Mouse (Mus musculus): Measurements from ENCODE around the gene Eml3. TPM values are rescaled to one million over a fixed set of nuclear protein-coding genes. Genes with fewer than 3 reads are reported as not detected.

Eml3 gene
- polyA plus RNA-seq (2012; ENCODE audit: low replicate concordance): 90.5 and 184 TPM in 2 replicates

GRCm38 (mm10) chr19:8929224-8930088, at the start of gene Eml3, which contains the start of gene Rom1:
Gene Eml3 (plus strand): TSS chr19:8929552.
Gene Rom1 (minus strand): TSS chr19:8929356.

GRCm38 (mm10) chr19:8880311-8881033, 48.9 kb upstream of the Eml3 start, which contains the start of gene Uqcc3:
Gene Uqcc3 (minus strand): TSS chr19:8880923.

GRCm38 (mm10) chr19:8883616-8884015, 45.7 kb upstream of the Eml3 start, which contains the start of the genes Lbhd1 and Gm49403:
Gene Lbhd1 (plus strand): TSS chr19:8883732.
Gene Gm49403 (plus strand): TSS chr19:8883930.

GRCm38 (mm10) chr19:8888511-8889385, 40.6 kb upstream of the Eml3 start, which contains the start of the genes 1810009A15Rik and Gm49416:
Gene 1810009A15Rik (plus strand): TSS chr19:8888853.
Gene Gm49416 (plus strand): TSS chr19:8888926.

GRCm38 (mm10) chr19:8892829-8893766, 36.3 kb upstream of the Eml3 start, which contains the start of gene Ints5:
Gene Ints5 (plus strand): TSS chr19:8893005.

GRCm38 (mm10) chr19:8897865-8898495, 31.4 kb upstream of the Eml3 start, which contains the start of gene Ganab:
Gene Ganab (plus strand): TSS chr19:8898071.

GRCm38 (mm10) chr19:8920073-8920736, 9.1 kb upstream of the Eml3 start, which contains the start of gene B3gat3:
Gene B3gat3 (plus strand): TSS chr19:8920374.

GRCm38 (mm10) chr19:8941515-8942217, 12.3 kb downstream of the Eml3 start, which contains the start of gene Mta2:
Gene Mta2 (plus strand): TSS chr19:8941875.

GRCm38 (mm10) chr19:8953135-8954039, 24.0 kb downstream of the Eml3 start, which contains the start of gene Tut1:
Gene Tut1 (plus strand): TSS chr19:8953847.

GRCm38 (mm10) chr19:8966590-8967372, 37.4 kb downstream of the Eml3 start, which contains the start of gene Eef1g:
Gene Eef1g (plus strand): TSS chr19:8967041.

GRCm38 (mm10) chr19:8989066-8989566, 59.8 kb downstream of the Eml3 start, which contains the start of gene Ahnak:
Gene Ahnak (plus strand): TSS chr19:8989284.

Other genes starting within 250 kb of the Eml3 start
- 87.6 and 107 TPM in 2 replicates for gene Slc3a2, start 206.2 kb upstream of the Eml3 start, polyA plus RNA-seq (2012; ENCODE audit: low replicate concordance)
- 14.1 and 19.6 TPM in 2 replicates for gene Wdr74, start 193.7 kb upstream of the Eml3 start, polyA plus RNA-seq (2012; ENCODE audit: low replicate concordance)
- gene 1700092M07Rik, start 188.8 kb upstream of the Eml3 start, polyA plus RNA-seq (2012; ENCODE audit: low replicate concordance): 0.47 TPM in 1 of 2 replicates, not detected in the other
- 33.5 and 37.6 TPM in 2 replicates for gene Stx5a, start 188.1 kb upstream of the Eml3 start, polyA plus RNA-seq (2012; ENCODE audit: low replicate concordance)
- 85.7 and 111 TPM in 2 replicates for gene Nxf1, start 172.5 kb upstream of the Eml3 start, polyA plus RNA-seq (2012; ENCODE audit: low replicate concordance)
- 40.2 and 65.2 TPM in 2 replicates for gene Tmem223, start 158.6 kb upstream of the Eml3 start, polyA plus RNA-seq (2012; ENCODE audit: low replicate concordance)
- 27.4 and 93.5 TPM in 2 replicates for gene Tmem179b, start 155.1 kb upstream of the Eml3 start, polyA plus RNA-seq (2012; ENCODE audit: low replicate concordance)
- 18.5 and 32.1 TPM in 2 replicates for gene Taf6l, start 143.1 kb upstream of the Eml3 start, polyA plus RNA-seq (2012; ENCODE audit: low replicate concordance)
- gene Polr2g, start 131.0 kb upstream of the Eml3 start, polyA plus RNA-seq (2012; ENCODE audit: low replicate concordance): 6.5 and 12.8 TPM in 2 replicates
- 1.5 and 2.5 TPM in 2 replicates for gene Zbtb3, start 127.0 kb upstream of the Eml3 start, polyA plus RNA-seq (2012; ENCODE audit: low replicate concordance)
- gene Ttc9c, start 110.2 kb upstream of the Eml3 start, polyA plus RNA-seq (2012; ENCODE audit: low replicate concordance): 6.1 and 6.4 TPM in 2 replicates
- 83.1 and 207 TPM in 2 replicates for gene Hnrnpul2, start 109.5 kb upstream of the Eml3 start, polyA plus RNA-seq (2012; ENCODE audit: low replicate concordance)
- gene AC129217.1, start 99.8 kb upstream of the Eml3 start, polyA plus RNA-seq (2012; ENCODE audit: low replicate concordance): 71.4 and 191 TPM in 2 replicates
- gene Bscl2, start 92.1 kb upstream of the Eml3 start, polyA plus RNA-seq (2012; ENCODE audit: low replicate concordance): 65.8 and 85.4 TPM in 2 replicates
- gene Gng3, start 90.4 kb upstream of the Eml3 start, polyA plus RNA-seq (2012; ENCODE audit: low replicate concordance): 0.07 and 0.16 TPM in 2 replicates
- 0.12 TPM in 1 of 2 replicates, not detected in the other for gene Lrrn4cl, start 78.8 kb upstream of the Eml3 start, polyA plus RNA-seq (2012; ENCODE audit: low replicate concordance)
- gene Ubxn1, start 58.1 kb upstream of the Eml3 start, polyA plus RNA-seq (2012; ENCODE audit: low replicate concordance): 106 and 169 TPM in 2 replicates
- 39.7 and 52.0 TPM in 2 replicates for gene Uqcc3, start 48.6 kb upstream of the Eml3 start, polyA plus RNA-seq (2012; ENCODE audit: low replicate concordance)
- 0.17 and 0.48 TPM in 2 replicates for gene Lbhd1, start 45.8 kb upstream of the Eml3 start, polyA plus RNA-seq (2012; ENCODE audit: low replicate concordance)
- gene Gm49403, start 45.6 kb upstream of the Eml3 start, polyA plus RNA-seq (2012; ENCODE audit: low replicate concordance): not detected in 2 replicates
- gene 1810009A15Rik, start 40.7 kb upstream of the Eml3 start, polyA plus RNA-seq (2012; ENCODE audit: low replicate concordance): 10.0 and 58.5 TPM in 2 replicates
- 5.1 TPM in 1 of 2 replicates, not detected in the other for gene Gm49416, start 40.6 kb upstream of the Eml3 start, polyA plus RNA-seq (2012; ENCODE audit: low replicate concordance)
- gene Ints5, start 36.5 kb upstream of the Eml3 start, polyA plus RNA-seq (2012; ENCODE audit: low replicate concordance): 30.0 and 30.8 TPM in 2 replicates
- 45.2 and 49.2 TPM in 2 replicates for gene Ganab, start 31.5 kb upstream of the Eml3 start, polyA plus RNA-seq (2012; ENCODE audit: low replicate concordance)
- gene B3gat3, start 9.2 kb upstream of the Eml3 start, polyA plus RNA-seq (2012; ENCODE audit: low replicate concordance): 169 and 181 TPM in 2 replicates
- gene Rom1, start 196 bp upstream of the Eml3 start, polyA plus RNA-seq (2012; ENCODE audit: low replicate concordance): 13.0 and 33.9 TPM in 2 replicates
- 55.2 and 56.3 TPM in 2 replicates for gene Mta2, start 12.3 kb downstream of the Eml3 start, polyA plus RNA-seq (2012; ENCODE audit: low replicate concordance)
- 33.0 and 33.4 TPM in 2 replicates for gene Tut1, start 24.3 kb downstream of the Eml3 start, polyA plus RNA-seq (2012; ENCODE audit: low replicate concordance)
- 21.6 and 58.7 TPM in 2 replicates for gene Eef1g, start 37.5 kb downstream of the Eml3 start, polyA plus RNA-seq (2012; ENCODE audit: low replicate concordance)
- gene Ahnak, start 59.7 kb downstream of the Eml3 start, polyA plus RNA-seq (2012; ENCODE audit: low replicate concordance): 112 and 248 TPM in 2 replicates
- not detected in 2 replicates for gene Scgb1a1, start 158.4 kb downstream of the Eml3 start, polyA plus RNA-seq (2012; ENCODE audit: low replicate concordance)
- 37.7 and 75.7 TPM in 2 replicates for gene Asrgl1, start 206.1 kb downstream of the Eml3 start, polyA plus RNA-seq (2012; ENCODE audit: low replicate concordance)

All from hematopoietic multipotent progenitor cell, adult 10-12 weeks (in vitro differentiated cells).